Mouse (Mus musculus) kidney, postnatal 25 days (tissue): ENCODE measurements around the gene Txnrd1.

Experiments used
- DNase-seq, 2 experiments: peaks; one replicate each; pipeline ENCODE4 v3.0.0; 2021; ENCODE audit warnings: mixed read lengths in 2 of 2

The Txnrd1 gene

DNA sequence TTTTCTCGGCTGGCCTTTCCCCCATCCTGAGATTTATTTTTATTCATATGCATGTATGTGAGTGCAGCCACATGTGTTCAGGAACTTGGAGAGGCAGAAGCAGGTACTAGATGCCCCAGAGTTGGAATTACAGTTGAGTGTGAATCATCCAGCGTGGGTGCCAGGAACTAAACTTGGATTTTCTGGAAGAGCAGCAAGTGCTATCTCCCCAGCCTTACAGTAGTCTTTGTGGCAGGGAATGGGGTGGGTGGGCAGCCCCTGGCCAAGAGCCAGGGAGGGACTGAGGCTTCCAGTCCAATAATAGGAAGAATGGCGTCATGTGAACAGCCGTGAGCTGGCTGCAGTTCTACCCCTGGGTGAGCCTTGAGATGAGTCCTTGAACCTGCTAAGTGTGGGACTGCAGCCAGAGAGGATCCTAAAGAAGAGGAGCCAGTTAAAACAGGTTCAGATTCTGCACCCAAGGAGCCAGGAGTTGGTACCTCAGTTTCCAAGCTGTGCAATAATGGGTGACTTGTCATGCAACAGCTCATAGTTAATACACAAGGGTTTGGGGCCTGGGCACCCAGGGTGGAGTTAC lies 85.7 kb downstream of the Txnrd1 start:
- no peak for DNase-seq

DNA sequence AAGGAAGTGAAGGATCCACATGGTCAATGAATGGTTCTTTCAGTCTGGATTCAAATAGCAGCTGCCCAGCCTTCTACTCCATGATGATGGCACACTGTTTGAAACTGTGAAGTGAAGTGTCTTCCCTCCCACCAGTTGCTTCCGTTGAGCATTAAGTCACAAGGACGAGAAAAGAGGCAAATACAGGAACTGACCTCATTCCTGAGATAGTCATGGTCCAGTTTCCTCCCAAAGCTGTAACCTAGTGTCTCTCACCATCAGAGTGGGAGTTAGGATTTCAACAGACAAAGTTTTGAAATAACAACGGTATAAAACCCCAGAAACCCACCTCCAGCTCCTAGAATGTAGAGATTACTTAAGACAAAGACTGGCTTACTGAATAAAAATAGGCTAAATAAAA lies 89.8 kb downstream of the Txnrd1 start:
- DNase-seq, result no peak

DNA sequence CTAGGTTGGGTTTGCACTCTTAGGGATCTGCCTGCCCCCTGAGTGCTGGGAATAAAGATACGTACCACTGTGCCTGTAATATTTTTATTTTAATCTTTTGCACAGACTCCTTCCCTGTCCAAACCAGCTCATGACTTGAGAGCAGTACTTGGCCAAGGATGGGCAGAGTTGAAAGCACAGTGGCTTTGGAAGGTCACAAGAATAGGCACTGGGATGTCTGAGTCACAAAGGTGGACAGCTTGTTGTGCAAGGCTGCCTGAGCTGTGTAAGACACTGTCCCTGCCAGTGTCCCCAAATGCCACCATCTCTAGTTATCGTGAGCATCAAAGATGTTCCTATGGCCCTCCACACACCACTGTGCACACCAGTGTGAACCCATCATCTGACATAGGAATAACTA lies 91.0 kb downstream of the Txnrd1 start:
- DNase-seq, result no peak

DNA sequence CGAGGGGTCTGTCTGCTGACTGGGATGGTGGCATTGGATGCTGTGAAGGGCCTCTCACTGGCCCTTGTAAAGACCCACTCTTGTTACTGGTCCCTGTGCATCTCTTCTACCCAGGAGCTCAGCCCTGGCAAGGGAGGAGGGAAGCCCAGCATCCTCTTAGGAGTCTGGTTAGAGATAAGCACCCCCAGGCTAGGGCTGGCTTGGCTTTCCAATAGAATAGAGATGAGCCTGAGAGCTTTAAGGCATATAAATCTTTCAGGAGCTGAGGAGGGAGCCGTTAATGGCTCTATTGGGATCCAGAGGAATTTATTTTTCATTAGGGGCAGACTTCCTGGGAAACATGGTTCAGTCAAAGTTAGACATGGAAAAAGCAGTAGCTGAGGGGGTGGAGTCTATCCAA lies 91.9 kb downstream of the Txnrd1 start:
- DNase-seq, result no peak

DNA sequence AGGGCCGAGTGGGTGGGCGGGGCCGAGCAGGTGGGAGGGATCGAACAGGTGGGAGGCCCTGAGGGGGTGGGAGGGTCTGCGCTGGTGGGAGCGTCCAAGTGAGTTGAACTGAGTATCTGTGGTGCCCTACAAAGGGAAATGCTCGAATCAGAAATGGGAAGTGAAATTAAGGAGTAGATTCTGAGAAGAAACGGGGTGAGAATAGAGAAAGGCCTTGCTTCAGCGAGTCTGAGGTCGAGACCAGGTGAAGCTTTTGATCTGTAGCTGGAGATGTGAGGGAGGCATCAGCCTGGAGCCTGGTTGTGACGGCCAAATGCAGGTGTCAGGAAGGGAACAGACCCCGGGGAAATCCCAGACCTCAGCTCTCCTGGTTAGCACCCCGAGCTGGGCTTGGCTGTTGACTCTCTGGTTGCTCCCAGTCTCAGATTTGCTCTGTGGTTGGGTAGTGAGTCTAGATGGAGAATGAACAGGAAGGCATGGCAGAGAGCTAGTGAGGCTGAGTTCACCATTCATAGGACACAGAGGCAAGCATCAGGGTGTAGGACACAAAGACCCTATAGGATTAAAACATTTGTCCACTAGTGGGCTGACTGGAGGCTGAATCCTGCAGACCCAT lies 101.4 kb downstream of the Txnrd1 start:
- DNase-seq, result no peak

DNA sequence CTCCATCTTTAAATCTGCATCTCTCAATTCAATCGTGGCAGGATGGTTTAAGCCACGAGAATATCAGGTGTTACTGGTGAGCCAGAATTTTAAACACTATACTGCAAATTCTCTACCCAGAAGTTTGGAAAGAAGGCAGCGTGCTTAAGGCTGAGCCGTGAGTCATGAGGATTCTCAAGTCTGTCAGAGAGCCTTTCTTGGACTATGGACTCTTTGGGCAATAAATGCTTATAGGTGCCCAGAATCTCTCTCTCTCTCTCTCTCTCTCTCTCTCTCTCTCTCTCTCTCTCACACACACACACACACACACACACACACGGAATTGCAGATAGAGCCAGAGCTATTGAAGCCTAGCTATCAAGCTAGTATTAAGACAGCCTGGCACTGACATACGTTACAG lies 102.0 kb downstream of the Txnrd1 start:
- no peak for DNase-seq
